ENCODE assay signal across 23 mouse cellular contexts in genomic region chr2:101831851-101832250, GRCm38 (mm10). TPM values are rescaled to one million over a fixed set of nuclear protein-coding genes. Genes with fewer than 3 reads are reported as not detected.
DNase-seq lines count a peak whose midpoint lies in the region; ATAC-seq and TF ChIP-seq lines count a peak whose summit lies in the region.
"Had no signal": no experiment of that assay in that cellular context is flagged by ENCODE, and none has a peak within 500 bp of the region (broad histone marks: within the 10 kb centered on the region; RNA-seq: fewer than 3 reads in every experiment).

No protein-coding gene starts in this region.

- no peak overlapping the region for H3K4me2 ChIP-seq in liver, embryonic 11.5 days
- peak overlapping the region; percentile 55; the same call in 1 of the 2 replicates for H3K4me2 ChIP-seq in CH12.LX (ENCODE audit: insufficient read depth, low read depth, poor library complexity, severe bottlenecking)

- H3K9ac ChIP-seq in liver, adult 2 months (ENCODE audit: low read depth, low read length) = no peak overlapping the region
- H3K9ac ChIP-seq in liver, embryonic 11.5 days (ENCODE audit: low read depth, low read length) = no peak overlapping the region
- H3K9ac ChIP-seq in CH12.LX (ENCODE audit: insufficient read depth, low read depth) = no peak overlapping the region

- H3K4me1 ChIP-seq in liver, adult 2 months (ENCODE audit: control insufficient read depth, insufficient read depth, low read length) = peaks cover 12% of the 10 kb centered on the region
- H3K4me1 ChIP-seq in liver, embryonic 11.5 days (replicated peaks; ENCODE audit: control insufficient read depth, insufficient read depth, low read length) = peaks cover 6% of the 10 kb centered on the region; the same call in 1 of the 2 replicates
- peaks cover 15 to 34% of the 10 kb centered on the region in 2 experiments for H3K4me1 ChIP-seq in CH12.LX (ENCODE audit: control insufficient read depth in 1 of 2, insufficient read depth in 2 of 2)

- dilution Hi-C loops in CH12.LX (cut with MboI; ENCODE audit: extremely low pct_ligation_motif_present, extremely low pct_unique_long_range_greater_than_20kb, low sequenced_read_pairs) = no loop called here

- no peaks in the 10 kb centered on the region for H3K79me2 ChIP-seq in liver, adult 2 months (ENCODE audit: control insufficient read depth, insufficient read depth, low read length)
- H3K79me2 ChIP-seq in CH12.LX (replicated peaks; ENCODE audit: control insufficient read depth, extremely low read depth, insufficient read depth, poor library complexity, severe bottlenecking) = no peaks in the 10 kb centered on the region

- no peaks in the 10 kb centered on the region for H3K36me3 ChIP-seq in liver, adult 2 months (ENCODE audit: control insufficient read depth, insufficient read depth, low read length)
- H3K36me3 ChIP-seq in liver, embryonic 11.5 days (ENCODE audit: control insufficient read depth, insufficient read depth, low read length) = no peaks in the 10 kb centered on the region
- no peaks in the 10 kb centered on the region for H3K36me3 ChIP-seq in CH12.LX (replicated peaks in 1 of 2; ENCODE audit: control insufficient read depth in 1 of 2, insufficient read depth in 1 of 2, low read length in 1 of 2)
- H3K36me3 ChIP-seq: G1E had no signal

- TF ChIP-seq RAD21 in CH12.LX (IDR thresholded peaks at IDR 0.05; ENCODE audit: low read depth, low read length) = no peak

- ATAC-seq in liver, embryonic 11.5 days (replicated peaks; ENCODE audit: low FRiP score) = no peak
- ATAC-seq: activated CD4-positive, CD25-positive, alpha-beta regulatory T cell, adult 4 months; CD4-positive, CD25-positive, alpha-beta regulatory T cell, adult 4 months; Patski had no signal

- no peak for TF ChIP-seq POLR2A in liver, adult 2 months (IDR thresholded peaks at IDR 0.05; ENCODE audit: extremely low read depth, insufficient read depth, low read length)
- TF ChIP-seq POLR2A in CH12.LX (IDR thresholded peaks at IDR 0.05; ENCODE audit: low read depth, low read length) = no peak

- peak; percentile 84 for DNase-seq in heart, adult 11 months
- no peak for DNase-seq in heart, adult 8-10 months (ENCODE audit: low spot score)
- DNase-seq in liver, adult 2 months (ENCODE audit: extremely low read depth, low read depth, low spot score) = peak; percentile 53
- no peak for DNase-seq in liver, embryonic 11.5 days (ENCODE audit: low spot score)
- DNase-seq in CH12.LX (ENCODE audit: extremely low read depth) (no peak), adipocyte (ENCODE audit: low spot score) (peak; percentile 79)
- DNase-seq in left cerebral cortex, adult 8-10 months (ENCODE audit: low spot score in 2 of 2) = no peak
- no peak for DNase-seq in natural killer cell, adult 2 months (ENCODE audit: low spot score in 2 of 2)
- DNase-seq: adrenal gland, adult 2 months; adrenal gland, adult 8-10 months; adrenal gland, postnatal 10 days; adrenal gland, postnatal 14 days; adrenal gland, postnatal 25 days; adrenal gland, postnatal 36 days; B cell, adult 2 months; cerebellum, adult 11 months; cerebellum, adult 11-12 months; cerebellum, adult 18-20 months; cerebellum, adult 2 months had no signal

- no peak overlapping the region for H3K4me3 ChIP-seq in liver, adult 2 months (ENCODE audit: insufficient read depth, low read depth, low read length)
- H3K4me3 ChIP-seq in liver, embryonic 11.5 days (ENCODE audit: low read depth, low read length) = no peak overlapping the region
- no peak overlapping the region for H3K4me3 ChIP-seq in CH12.LX (replicated peaks in 1 of 3; ENCODE audit: low read depth in 2 of 3, low read length in 2 of 3, poor library complexity in 1 of 3)

- H3K9me3 ChIP-seq in liver, embryonic 11.5 days (ENCODE audit: control insufficient read depth, low read length) = no peaks in the 10 kb centered on the region
- no peaks in the 10 kb centered on the region for H3K9me3 ChIP-seq in CH12.LX (replicated peaks; ENCODE audit: low read length)
- H3K9me3 ChIP-seq: G1E had no signal

- TF ChIP-seq CTCF in liver, adult 2 months (IDR thresholded peaks at IDR 0.05; ENCODE audit: low read depth, low read length) = no peak
- no peak for TF ChIP-seq CTCF in CH12.LX (conservative IDR thresholded peaks at IDR 0.05 in 1 of 2, IDR thresholded peaks at IDR 0.05 in 1 of 2; ENCODE audit: low read depth in 2 of 2, low read length in 2 of 2)

- WGBS in liver, adult 2 months = 53% methylated on average over 5 of the region's 5 CpGs
- WGBS in liver, embryonic 11.5 days = 78% methylated on average over 5 of the region's 5 CpGs

- in situ Hi-C loops in CH12.LX (cut with MboI; ENCODE audit: low pct_ligation_motif_present, low pct_unique_long_range_greater_than_20kb, low sequenced_read_pairs) = no loop called here

- H3K27me3 ChIP-seq in liver, adult 2 months (ENCODE audit: control insufficient read depth, insufficient read depth, low read length) = no peaks in the 10 kb centered on the region
- H3K27me3 ChIP-seq in liver, embryonic 11.5 days (replicated peaks; ENCODE audit: control insufficient read depth, insufficient read depth, low read length) = no peaks in the 10 kb centered on the region
- peaks cover 17% of the 10 kb centered on the region for H3K27me3 ChIP-seq in CH12.LX (replicated peaks)
- H3K27me3 ChIP-seq: Patski had no signal

- no peak overlapping the region for H3K27ac ChIP-seq in liver, adult 2 months (replicated peaks; ENCODE audit: insufficient read depth, low read depth, low read length)
- H3K27ac ChIP-seq in liver, embryonic 11.5 days (ENCODE audit: low read depth, low read length) = no peak overlapping the region
- no peak overlapping the region for H3K27ac ChIP-seq in CH12.LX (ENCODE audit: insufficient read depth, low read depth)

- TF ChIP-seq EP300 in CH12.LX (IDR thresholded peaks at IDR 0.05; ENCODE audit: low read length) = no peak

TF ChIP-seq in CH12.LX, 34 proteins besides CTCF, POLR2A, EP300 and RAD21:
- no peak for TF ChIP-seq MAZ (IDR thresholded peaks at IDR 0.05; ENCODE audit: low read depth, low read length)
- no peak for TF ChIP-seq KAT2A (IDR thresholded peaks at IDR 0.05; ENCODE audit: insufficient replicate concordance, low read length)
- TF ChIP-seq MXI1 (IDR thresholded peaks at IDR 0.05; ENCODE audit: low read depth, low read length) = no peak
- TF ChIP-seq E2F4 (IDR thresholded peaks at IDR 0.05; ENCODE audit: insufficient replicate concordance, low read depth, low read length) = no peak
- TF ChIP-seq TCF12 (IDR thresholded peaks at IDR 0.05; ENCODE audit: low read depth, low read length) = no peak
- TF ChIP-seq SIN3A (IDR thresholded peaks at IDR 0.05; ENCODE audit: low read length) = no peak
- no peak for TF ChIP-seq TBP (conservative IDR thresholded peaks at IDR 0.05; ENCODE audit: low read depth, low read length)
- no peak for TF ChIP-seq ZMIZ1 (IDR thresholded peaks at IDR 0.05; ENCODE audit: low read depth, low read length)
- TF ChIP-seq SMC3 (IDR thresholded peaks at IDR 0.05; ENCODE audit: low read depth, low read length) = no peak
- no peak for TF ChIP-seq MEF2A (IDR thresholded peaks at IDR 0.05; ENCODE audit: borderline replicate concordance, low read depth, low read length)
- no peak for TF ChIP-seq USF1 (IDR thresholded peaks at IDR 0.05; ENCODE audit: low read depth, low read length)
- TF ChIP-seq ETS1 (conservative IDR thresholded peaks at IDR 0.05; ENCODE audit: low read depth, low read length) = no peak
- no peak for TF ChIP-seq POLR2AphosphoS2 (IDR thresholded peaks at IDR 0.05; ENCODE audit: low read depth, low read length)
- no peak for TF ChIP-seq USF2 (conservative IDR thresholded peaks at IDR 0.05; ENCODE audit: low read depth, low read length)
- TF ChIP-seq UBTF (IDR thresholded peaks at IDR 0.05; ENCODE audit: low read depth, low read length) = no peak
- no peak for TF ChIP-seq ZNF384 (IDR thresholded peaks at IDR 0.05; ENCODE audit: low read depth, low read length)
- no peak for TF ChIP-seq ELF1 (IDR thresholded peaks at IDR 0.05; ENCODE audit: low read depth, low read length)

RNA-seq across cellular contexts. Expression of gene Prr5l, which starts 51.0 kb away (rescaled TPM):
- 1 to 10 TPM; 1.0 to 2.7 (median 2.2) TPM for total RNA-seq in heart, adult 8-10 months (2022)
- total RNA-seq in liver, adult 2 months (2014; rRNA removed) = 1.4 and 2.0 TPM in 2 replicates
- polyA plus RNA-seq in liver, adult 2 months (2012; rRNA removed) = 0.72 and 1.0 TPM in 2 replicates
- polyA plus RNA-seq in liver, embryonic 11.5 days (2014; fragmentation: Nextera tagmentation; extraction: Ambion mirVana) = 8.5 and 8.9 TPM in 2 replicates
- 0.17 and 0.93 TPM in 2 replicates for total RNA-seq in CH12.LX (2012; rRNA removed)
- total RNA-seq in CH12.LX (2014; rRNA removed) = 0.08 TPM in 1 of 2 replicates, not detected in the other
- 0.21 TPM in 1 of 2 replicates, not detected in the other for polyA plus RNA-seq in CH12.LX (2012; ENCODE audit: insufficient read length, low read depth)
- total RNA-seq in left cerebral cortex, adult 8-10 months (2022) = 10 to 100 TPM; 13.1 to 18.4 (median 13.6) TPM
- polyA plus RNA-seq: G1E had no signal

RNA-seq across cellular contexts. Expression of gene Commd9, which starts 54.2 kb away (rescaled TPM):
- total RNA-seq in heart, adult 8-10 months (2022) = 10 to 100 TPM; 27.7 to 32.8 (median 30.0) TPM
- total RNA-seq in liver, adult 2 months (2014; rRNA removed) = 26.6 and 30.7 TPM in 2 replicates
- polyA plus RNA-seq in liver, adult 2 months (2012; rRNA removed) = 44.1 and 44.4 TPM in 2 replicates
- 46.1 and 47.6 TPM in 2 replicates for polyA plus RNA-seq in liver, embryonic 11.5 days (2014; fragmentation: Nextera tagmentation; extraction: Ambion mirVana)
- total RNA-seq in CH12.LX (2012; rRNA removed) = 22.3 and 31.7 TPM in 2 replicates
- total RNA-seq in CH12.LX (2014; rRNA removed) = 97.5 and 140 TPM in 2 replicates
- 26.1 and 28.0 TPM in 2 replicates for polyA plus RNA-seq in CH12.LX (2012; ENCODE audit: insufficient read length, low read depth)
- 10 to 100 TPM; 37.2 to 45.9 (median 40.3) TPM for total RNA-seq in left cerebral cortex, adult 8-10 months (2022)

Comparison
In these comparisons a context has a peak if more than half of its experiments do, and no peak if none do; other contexts are left out.
1. DNase-seq: peak in heart, adult 11 months (single experiment), liver, adult 2 months (single experiment) and adipocyte (single experiment); none in heart, adult 8-10 months (single experiment), liver, embryonic 11.5 days (single experiment), CH12.LX (single experiment), left cerebral cortex, adult 8-10 months (0 of 2) and natural killer cell, adult 2 months (0 of 2).